Mouse (Mus musculus) gastrocnemius, adult 18-20 months (tissue): ENCODE measurements at regions not wholly inside any gene's neighbourhood (a gene's known extent, or its start where the extent isn't known, plus 50 kb on each side); places are given as distances from the start of the nearest gene placed in this dataset.

Source experiments
- DNase-seq: peaks from one replicate; pipeline ENCODE4 v3.0.0; 2021; ENCODE audit warnings: low spot score

GRCm38 (mm10) chr12:27283964-27284363, 58.4 kb downstream of the Sox11 start:
- DNase-seq = no peak

- DNase-seq = no peak
These were observed 80.4 kb downstream of the Sox11 start for GRCm38 (mm10) chr12:27261965-27262364.

GRCm38 (mm10) chr12:27254125-27254524, 88.2 kb downstream of the Sox11 start:
- DNase-seq = no peak

DNA sequence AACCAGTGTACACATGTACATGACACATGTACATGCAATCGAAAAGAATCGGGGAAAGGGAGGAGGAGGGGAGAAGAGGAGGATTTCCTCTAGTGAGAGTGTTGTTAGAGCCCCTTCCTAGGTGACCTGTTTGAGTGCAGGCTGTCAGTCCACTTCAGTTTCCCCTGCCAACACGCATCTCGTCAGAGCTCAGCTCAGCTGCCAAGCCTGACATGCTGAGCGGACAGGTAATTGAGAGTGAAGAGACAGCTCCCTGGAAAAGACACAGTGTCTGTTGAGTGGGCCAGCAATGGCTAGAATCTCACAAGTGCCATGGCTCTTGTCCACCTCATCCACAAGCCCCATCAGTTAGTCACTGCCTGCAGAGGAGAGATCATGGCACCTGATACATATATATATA, 90.9 kb downstream of the Sox11 start:
- DNase-seq = no peak

- no peak for DNase-seq
These were observed 93.9 kb downstream of the Sox11 start for GRCm38 (mm10) chr12:27248545-27248855.

GRCm38 (mm10) chr12:27247756-27248544, 94.4 kb downstream of the Sox11 start:
- DNase-seq = no peak

GRCm38 (mm10) chr12:27235748-27236147, 106.6 kb downstream of the Sox11 start:
- DNase-seq = no peak

DNA sequence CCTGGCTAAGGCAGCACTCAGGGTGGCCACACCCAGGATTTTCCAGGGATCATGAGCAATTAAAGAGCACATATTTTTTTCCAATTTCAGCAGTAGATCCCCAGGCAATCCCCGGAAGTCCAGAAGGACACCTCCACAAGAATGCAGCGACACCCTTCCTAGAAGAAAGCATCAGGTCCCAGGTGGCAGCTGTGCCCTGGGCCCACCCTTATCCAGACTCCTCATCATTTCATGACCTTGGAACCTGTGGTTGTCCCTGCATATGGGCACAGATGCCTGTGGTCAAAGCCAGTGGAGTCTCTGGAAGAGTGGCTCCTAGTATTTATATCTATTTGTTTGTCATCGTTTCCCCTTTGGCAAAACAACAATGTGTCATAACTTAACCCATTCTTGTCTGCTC, 120.8 kb downstream of the Sox11 start:
- DNase-seq = no peak

DNA sequence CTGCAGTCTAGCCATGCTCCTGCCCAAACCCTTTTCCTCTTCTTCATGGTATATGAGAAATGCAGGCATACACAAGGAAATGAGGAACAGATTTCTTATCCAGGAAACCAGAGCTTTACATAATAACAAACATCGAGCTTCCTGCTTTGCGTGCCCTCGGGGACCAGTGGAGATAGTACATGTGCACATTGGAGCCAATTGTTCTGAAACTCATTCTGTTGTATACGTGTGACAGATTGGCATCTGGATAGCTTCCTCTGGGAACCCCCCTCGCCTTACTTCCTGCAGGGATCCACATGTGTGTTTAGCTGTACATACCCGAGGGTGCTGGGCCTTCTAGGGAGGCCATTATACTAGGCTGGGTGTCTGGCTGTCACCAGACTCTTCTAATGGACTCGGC, 141.2 kb downstream of the Sox11 start:
- DNase-seq = no peak

DNA sequence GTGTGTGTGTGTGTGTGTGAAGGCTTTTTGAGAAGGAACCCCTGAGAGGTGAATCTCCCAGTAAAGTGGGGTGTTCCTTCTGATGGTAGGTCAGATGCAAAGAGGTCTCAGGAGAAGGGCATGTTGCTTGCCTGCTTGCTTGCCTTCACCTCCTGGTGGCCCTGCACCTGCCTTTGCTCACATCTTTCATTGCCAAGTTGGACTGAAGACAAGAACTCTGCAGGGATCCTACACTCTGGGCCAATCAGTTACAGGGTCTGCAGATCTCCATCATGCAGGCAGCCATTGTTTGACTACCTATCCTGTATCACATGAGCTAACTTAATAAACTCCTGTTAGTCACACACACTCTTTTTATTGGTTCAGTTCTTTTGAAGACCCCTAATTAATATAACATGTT, 148.4 kb downstream of the Sox11 start:
- DNase-seq = no peak

DNA sequence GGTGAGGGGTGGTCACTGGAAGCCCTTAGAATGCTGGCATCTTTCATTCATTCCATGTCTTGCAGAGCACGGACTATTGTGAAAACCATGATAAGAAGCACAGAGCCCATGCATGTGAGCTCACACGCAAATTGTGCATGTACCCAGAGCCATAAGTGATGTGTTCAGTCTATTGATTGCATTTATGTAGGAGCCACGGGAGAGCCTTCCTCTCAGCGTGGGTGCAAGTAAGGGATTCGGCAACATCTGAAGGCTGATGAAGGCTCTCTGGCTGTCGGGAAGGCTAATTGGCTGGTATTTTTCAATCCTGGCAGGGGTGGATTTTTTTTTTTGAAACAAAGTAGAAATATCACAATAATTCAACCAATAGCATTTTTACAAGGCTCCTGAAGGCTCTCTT, 150.5 kb downstream of the Sox11 start:
- no peak for DNase-seq

DNA sequence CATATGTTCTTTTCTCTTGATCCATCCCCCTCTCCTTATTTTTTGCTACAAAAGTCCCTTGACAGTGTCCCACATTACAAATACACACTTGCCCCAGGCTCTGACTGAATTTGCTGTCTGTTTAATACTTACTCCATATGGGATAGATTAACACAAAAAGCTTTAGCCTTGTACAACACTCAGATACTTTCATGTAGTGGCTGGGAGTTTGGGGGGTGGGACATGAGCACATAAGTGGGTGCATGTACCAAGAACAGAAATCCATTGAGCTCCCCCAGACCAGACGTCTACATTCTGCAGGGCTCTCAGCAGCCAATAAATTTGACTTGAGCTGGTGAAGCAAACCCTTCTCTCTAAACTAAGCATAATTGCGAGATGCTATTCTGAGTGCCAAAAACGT, 154.9 kb downstream of the Sox11 start:
- DNase-seq = no peak

DNA sequence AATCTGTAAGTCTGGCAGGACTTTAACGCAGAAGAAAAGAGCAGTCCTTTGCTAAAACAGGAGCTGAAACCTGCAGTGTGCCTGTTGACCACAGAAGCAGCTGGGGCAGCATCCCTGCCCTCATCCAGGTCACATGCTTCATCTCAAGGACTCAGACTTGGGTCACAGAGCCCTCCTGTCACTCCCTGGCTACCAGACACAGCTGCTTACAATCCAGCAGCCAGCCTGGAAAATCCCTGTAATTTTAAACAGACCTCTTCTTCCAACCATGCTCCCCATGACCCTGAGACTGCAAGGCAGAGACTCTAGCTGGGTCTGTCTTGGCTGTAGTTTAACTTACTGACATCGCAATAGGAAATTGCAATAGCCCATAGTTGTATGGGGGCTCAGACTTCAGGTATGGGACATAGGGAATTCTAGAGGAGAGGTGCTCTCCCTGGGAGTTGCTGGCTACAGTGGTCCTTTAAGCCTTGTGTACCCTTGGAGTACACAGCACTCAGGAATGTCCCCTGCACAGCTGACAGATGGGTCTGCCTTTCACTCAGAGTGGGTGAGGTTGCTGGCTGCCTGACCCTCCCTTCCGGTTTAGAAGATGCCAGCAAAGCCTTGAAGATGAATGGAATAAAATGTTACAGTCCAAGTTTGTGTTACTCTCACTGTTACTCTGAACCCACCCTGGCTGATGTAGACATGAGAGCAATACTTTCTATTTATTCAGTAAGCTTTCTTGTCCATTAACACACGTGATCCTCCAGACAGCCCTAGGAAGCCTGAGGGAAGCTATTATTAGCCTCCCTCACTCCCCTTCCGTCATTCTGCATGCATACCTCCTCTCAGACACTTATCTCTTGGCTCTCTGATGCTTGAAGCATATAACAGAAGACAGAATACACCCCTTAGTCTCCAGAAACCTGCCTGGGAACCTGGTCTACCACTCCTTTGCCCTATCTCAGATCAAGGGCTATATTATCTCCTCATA, 159.7 kb downstream of the Sox11 start:
- no peak for DNase-seq

- no peak for DNase-seq
These were observed 168.8 kb downstream of the Sox11 start for GRCm38 (mm10) chr12:27173561-27173960.

- no peak for DNase-seq
These were observed 169.2 kb downstream of the Sox11 start for GRCm38 (mm10) chr12:27173151-27173550.

GRCm38 (mm10) chr12:27171595-27171994, 170.8 kb downstream of the Sox11 start:
- DNase-seq = no peak

GRCm38 (mm10) chr12:27164920-27165504, 177.4 kb downstream of the Sox11 start:
- DNase-seq = no peak

- DNase-seq = no peak
These were observed 182.2 kb downstream of the Sox11 start for GRCm38 (mm10) chr12:27160063-27160686.

DNA sequence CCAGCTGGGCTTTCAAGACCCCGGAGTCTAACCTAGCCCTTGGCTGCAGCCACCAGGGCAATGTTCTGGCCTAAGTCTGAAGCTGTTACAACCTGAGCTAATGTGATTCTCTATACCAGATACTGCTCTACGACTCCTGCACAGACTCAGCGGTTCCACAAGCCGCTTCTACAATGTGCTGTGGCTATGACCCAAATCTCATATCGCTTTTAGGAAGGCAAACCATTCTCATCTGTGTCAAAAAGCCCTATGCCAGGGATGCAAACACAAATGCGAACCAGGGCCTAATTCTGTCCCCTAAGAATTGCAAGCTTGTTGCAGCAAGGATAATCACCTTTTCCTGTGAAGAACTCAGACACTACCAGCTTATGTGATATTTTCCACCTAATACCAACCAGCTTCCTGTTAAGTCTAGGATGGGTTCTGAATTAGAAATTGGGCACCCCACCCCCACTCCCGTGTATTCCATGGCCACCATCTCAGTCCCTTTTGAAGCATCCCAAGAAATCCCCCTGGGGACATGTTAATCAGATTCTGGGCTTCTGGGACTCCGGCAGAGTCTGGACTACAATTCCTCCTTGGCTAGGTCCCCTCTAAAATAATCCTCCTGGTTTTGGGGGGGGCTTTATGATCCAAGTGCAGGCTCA, 182.8 kb downstream of the Sox11 start:
- no peak for DNase-seq

DNA sequence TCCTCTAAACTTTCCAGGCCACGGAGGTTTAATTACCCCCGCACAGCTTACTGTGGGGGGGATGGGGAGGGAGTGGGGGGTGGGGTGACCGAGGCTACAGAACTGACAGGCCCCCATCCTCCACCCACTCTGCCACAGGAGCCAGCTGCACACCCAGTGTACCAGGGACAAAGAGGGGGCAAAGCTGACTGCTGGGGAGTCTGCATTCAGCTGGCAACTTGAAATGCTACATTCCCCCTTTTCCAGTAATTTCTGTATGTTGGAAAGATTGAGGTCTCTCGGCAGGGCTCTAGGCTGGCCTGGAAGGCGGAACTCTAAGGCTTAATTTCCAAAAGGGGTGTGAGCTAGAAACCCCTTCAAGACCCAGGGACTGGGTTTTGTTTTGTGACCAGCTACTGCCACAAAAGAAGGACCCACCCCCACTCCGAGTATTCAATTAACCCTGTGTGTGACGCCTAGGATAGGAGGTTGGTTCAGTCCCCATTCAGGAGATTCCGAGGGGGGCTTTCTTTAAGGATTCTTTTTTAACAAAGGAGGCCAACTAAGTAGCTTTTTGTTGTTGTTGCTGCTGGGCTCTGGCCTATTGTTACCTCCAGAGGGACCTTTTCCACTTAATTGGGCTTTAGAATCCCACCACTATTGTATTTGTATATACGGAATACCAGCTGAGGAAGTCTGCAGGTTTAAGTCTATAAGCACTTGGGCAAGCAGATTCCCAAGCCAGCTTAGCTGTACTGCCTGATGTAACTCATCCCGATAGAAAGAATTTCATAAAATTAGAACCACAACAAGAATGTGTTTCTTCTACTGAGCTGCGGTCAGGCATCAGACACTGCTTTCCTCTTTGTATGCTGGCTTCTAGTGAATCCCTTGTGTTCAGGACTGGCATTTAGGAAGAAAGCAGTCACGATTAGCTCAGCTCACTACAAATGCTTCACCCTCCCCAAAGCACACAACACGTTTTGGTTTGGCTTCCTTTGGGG, 191.2 kb downstream of the Sox11 start:
- DNase-seq = no peak
